In genomic region chr11:48798984-48799920, GRCm38 (mm10) we compare ENCODE assay signal across 8 mouse cellular contexts. TPM values are rescaled to one million over a fixed set of nuclear protein-coding genes. Genes with fewer than 3 reads are reported as not detected.
DNase-seq lines count a peak whose midpoint lies in the region; ATAC-seq and TF ChIP-seq lines count a peak whose summit lies in the region.

No protein-coding gene starts in this region.

- no peaks in the 10 kb centered on the region for H3K9me3 ChIP-seq in forebrain, postnatal 0 days (ENCODE audit: low read length)

- H3K4me1 ChIP-seq in kidney, adult 2 months (ENCODE audit: control insufficient read depth, insufficient read depth, low read length), result peaks cover 6% of the 10 kb centered on the region
- H3K4me1 ChIP-seq in forebrain, postnatal 0 days (ENCODE audit: insufficient read depth), result peaks cover 19% of the 10 kb centered on the region

- no peak for TF ChIP-seq POLR2A in kidney, adult 2 months (IDR thresholded peaks at IDR 0.05; ENCODE audit: low read depth, low read length)

- H3K4me3 ChIP-seq in kidney, adult 2 months (ENCODE audit: insufficient read depth, low read depth, low read length), result peak overlapping the region; percentile 71
- peak overlapping the region; percentile 56 for H3K4me3 ChIP-seq in forebrain, postnatal 0 days (ENCODE audit: low read depth, low read length)

- H3K27me3 ChIP-seq in kidney, adult 2 months (replicated peaks; ENCODE audit: control insufficient read depth, insufficient read depth, low read length), result no peaks in the 10 kb centered on the region
- H3K27me3 ChIP-seq in forebrain, postnatal 0 days (ENCODE audit: insufficient read depth, low read length), result no peaks in the 10 kb centered on the region

- H3K27ac ChIP-seq in kidney, adult 2 months (ENCODE audit: insufficient read depth, low read depth, low read length), result peak overlapping the region; percentile 86
- peak overlapping the region; percentile 95 for H3K27ac ChIP-seq in forebrain, postnatal 0 days (ENCODE audit: low read depth, low read length)

- ATAC-seq in forebrain, postnatal 0 days, result peak; percentile 3
- peak; percentile 25 for ATAC-seq in megakaryocyte, adult 5-6 weeks (ENCODE audit: poor library complexity, severe bottlenecking)
- ATAC-seq in cerebellum, adult (ENCODE audit: insufficient number of reproducible peaks, low FRiP score, low TSS enrichment), result no peak
- no peak for ATAC-seq in activated CD4-positive, CD25-positive, alpha-beta regulatory T cell, adult 4 months

- H3K4me2 ChIP-seq in forebrain, postnatal 0 days (ENCODE audit: low read depth), result peak overlapping the region; percentile 67

- 4% methylated on average over 18 of the region's 18 CpGs for WGBS in kidney, adult 2 months
- WGBS in forebrain, postnatal 0 days, result 12% methylated on average over 18 of the region's 18 CpGs

- DNase-seq in kidney, adult 2 months, result no peak
- DNase-seq in kidney, postnatal 14 days, result no peak
- peak; percentile 46 for DNase-seq in Muller cell, postnatal 12 days (ENCODE audit: inconsistent ontology term)
- no peak for DNase-seq in forebrain, postnatal 0 days
- no peak for DNase-seq in retina, postnatal 1 day

- H3K36me3 ChIP-seq in kidney, adult 2 months (ENCODE audit: control insufficient read depth, insufficient read depth, low read length), result peaks cover 1% of the 10 kb centered on the region
- peaks cover 26% of the 10 kb centered on the region for H3K36me3 ChIP-seq in forebrain, postnatal 0 days (ENCODE audit: insufficient read depth)

- no peak for TF ChIP-seq CTCF in kidney, adult 2 months (conservative IDR thresholded peaks at IDR 0.05; ENCODE audit: insufficient read depth, insufficient read length, low read depth, low read length)
- TF ChIP-seq CTCF in forebrain, postnatal 0 days (IDR thresholded peaks at IDR 0.05; ENCODE audit: low read depth), result no peak

- peak overlapping the region; percentile 69 for H3K9ac ChIP-seq in forebrain, postnatal 0 days

RNA-seq across cellular contexts. Expression of gene Rack1, which starts 0.9 kb away (rescaled TPM):
- polyA plus RNA-seq in kidney, adult 2 months (2012; rRNA removed), result 1,151 and 1,243 TPM in 2 replicates
- total RNA-seq in forebrain, postnatal 0 days (2014; rRNA removed), result 1,021 and 1,323 TPM in 2 replicates
- 368 and 466 TPM in 2 replicates for polyA plus RNA-seq in forebrain, postnatal 0 days (2015; fragmentation: Nextera tagmentation; extraction: Ambion mirVana)
- 1,656 and 1,714 TPM in 2 replicates for total RNA-seq in megakaryocyte, adult 5-6 weeks (2015)
- total RNA-seq in megakaryocyte, adult 5-6 weeks (2017), result 910 and 1,013 TPM in 2 replicates
- polyA plus RNA-seq in activated CD4-positive, CD25-positive, alpha-beta regulatory T cell, adult 4 months (2017; shearing (Covaris generic)), result 1,000 to 10,000 TPM; 1,417 to 1,752 TPM

RNA-seq across cellular contexts. Expression of gene Trim41, which starts 17.9 kb away (rescaled TPM):
- polyA plus RNA-seq in kidney, adult 2 months (2012; rRNA removed), result 26.3 and 27.3 TPM in 2 replicates
- 42.2 and 47.1 TPM in 2 replicates for total RNA-seq in forebrain, postnatal 0 days (2014; rRNA removed)
- 4.4 TPM in 2 replicates for polyA plus RNA-seq in forebrain, postnatal 0 days (2015; fragmentation: Nextera tagmentation; extraction: Ambion mirVana)
- 11.8 and 13.6 TPM in 2 replicates for total RNA-seq in megakaryocyte, adult 5-6 weeks (2015)
- total RNA-seq in megakaryocyte, adult 5-6 weeks (2017), result 39.2 and 43.7 TPM in 2 replicates
- polyA plus RNA-seq in activated CD4-positive, CD25-positive, alpha-beta regulatory T cell, adult 4 months (2017; shearing (Covaris generic)), result 1 to 10 TPM; 3.8 to 4.4 TPM

RNA-seq across cellular contexts. Expression of gene Trim7, which starts 26.7 kb away (rescaled TPM):
- polyA plus RNA-seq in kidney, adult 2 months (2012; rRNA removed), result 80.3 and 98.8 TPM in 2 replicates
- 5.6 and 9.5 TPM in 2 replicates for total RNA-seq in forebrain, postnatal 0 days (2014; rRNA removed)
- polyA plus RNA-seq in forebrain, postnatal 0 days (2015; fragmentation: Nextera tagmentation; extraction: Ambion mirVana), result 1.9 and 2.5 TPM in 2 replicates
- total RNA-seq in megakaryocyte, adult 5-6 weeks (2015), result 0.51 and 0.68 TPM in 2 replicates
- total RNA-seq in megakaryocyte, adult 5-6 weeks (2017), result 0.18 and 0.57 TPM in 2 replicates
- 1 to 10 TPM in 1 of 2 experiments, under 1 TPM in 1; 0.52 to 1.1 TPM for polyA plus RNA-seq in activated CD4-positive, CD25-positive, alpha-beta regulatory T cell, adult 4 months (2017; shearing (Covaris generic))

RNA-seq across cellular contexts. Expression of gene Gm12184, which starts 27.2 kb away (rescaled TPM):
- 9.7 and 10.4 TPM in 2 replicates for polyA plus RNA-seq in kidney, adult 2 months (2012; rRNA removed)
- 8.0 and 9.3 TPM in 2 replicates for total RNA-seq in forebrain, postnatal 0 days (2014; rRNA removed)
- 3.7 and 5.0 TPM in 2 replicates for polyA plus RNA-seq in forebrain, postnatal 0 days (2015; fragmentation: Nextera tagmentation; extraction: Ambion mirVana)
- 6.1 and 8.5 TPM in 2 replicates for total RNA-seq in megakaryocyte, adult 5-6 weeks (2015)
- 4.6 and 12.1 TPM in 2 replicates for total RNA-seq in megakaryocyte, adult 5-6 weeks (2017)
- polyA plus RNA-seq in activated CD4-positive, CD25-positive, alpha-beta regulatory T cell, adult 4 months (2017; shearing (Covaris generic)), result 1 to 10 TPM; 3.0 to 3.1 TPM

Comparison
In these comparisons a context has a peak if more than half of its experiments do, and no peak if none do; other contexts are left out.
1. ATAC-seq: peak in forebrain, postnatal 0 days (single experiment) and megakaryocyte, adult 5-6 weeks (single experiment); none in cerebellum, adult (single experiment) and activated CD4-positive, CD25-positive, alpha-beta regulatory T cell, adult 4 months (single experiment).
2. RNA of gene Trim7, which starts 26.7 kb away (polyA plus RNA-seq): 80.3 to 98.8 TPM in kidney, adult 2 months; 1.9 to 2.5 TPM in forebrain, postnatal 0 days and 0.52 to 1.1 TPM in activated CD4-positive, CD25-positive, alpha-beta regulatory T cell, adult 4 months; every median in the first group is over 10 times any median in the second.